Mouse (Mus musculus) bone marrow macrophage, adult 2 months (primary cell): ENCODE measurements at regions not wholly inside any gene's neighbourhood (a gene's known extent, or its start where the extent isn't known, plus 50 kb on each side); places are given as distances from the start of the nearest gene placed in this dataset.

Experiments
- H3K27ac ChIP-seq: 2 replicates; pipeline ENCODE4 v1.5.1; 2012; ENCODE audit warnings: low read depth, low read length; ENCODE audit not compliant: insufficient read depth
- H3K4me1 ChIP-seq: 2 replicates; pipeline ENCODE4 v1.6.1; 2012; ENCODE audit warnings: low read length; ENCODE audit not compliant: control insufficient read depth, insufficient read depth
- H3K4me3 ChIP-seq: 2 replicates; pipeline ENCODE4 v1.5.1; 2012; ENCODE audit warnings: mild to moderate bottlenecking, low read length, moderate library complexity; ENCODE audit not compliant: insufficient read depth
- CTCF ChIP-seq: IDR thresholded peaks from 2 replicates; pipeline ENCODE4 v1.5.1; 2012; ENCODE audit warnings: low read depth, mild to moderate bottlenecking, low read length, moderate library complexity
- POLR2A ChIP-seq: IDR thresholded peaks from 2 replicates; pipeline ENCODE4 v1.6.1; 2012; ENCODE audit warnings: mild to moderate bottlenecking, low read depth, low read length, borderline replicate concordance

GRCm38 (mm10) chr5:35183418-35183817, 77.9 kb upstream of the Lrpap1 start:
- TF ChIP-seq POLR2A: no peak
- TF ChIP-seq CTCF: no peak
- Histone ChIP-seq H3K27ac (no peak overlapping the region), H3K4me1 (peaks cover 5% of the 10 kb centered on the region; the same call in 1 of the 2 replicates), H3K4me3 (no peak overlapping the region)

DNA sequence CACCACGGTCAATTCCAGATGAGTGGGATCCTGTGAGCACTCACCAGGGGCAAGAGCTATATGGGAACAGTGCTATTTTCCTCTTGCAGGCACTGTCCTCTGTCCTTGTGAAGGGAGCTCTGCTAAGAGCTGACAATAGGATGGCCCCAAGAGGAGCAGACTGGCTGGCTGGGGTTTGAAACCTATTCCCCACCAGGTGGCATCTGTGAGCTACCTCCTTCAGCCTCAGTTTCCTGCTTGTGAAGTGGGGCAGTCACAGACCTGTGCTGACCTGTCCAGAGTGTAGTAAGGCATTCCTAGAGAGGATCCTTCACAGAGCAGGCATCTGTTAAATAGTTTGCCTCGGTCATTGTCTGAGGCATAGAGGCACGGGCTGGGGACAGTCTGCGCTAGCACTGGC, 71.8 kb upstream of the Lrpap1 start:
- peaks cover 5% of the 10 kb centered on the region; the same call in 1 of the 2 replicates for H3K4me1 ChIP-seq
- H3K27ac ChIP-seq: no peak overlapping the region
- no peak overlapping the region for H3K4me3 ChIP-seq
- TF ChIP-seq CTCF (peak; percentile 75), POLR2A (no peak)

- TF ChIP-seq CTCF: no peak
- no peak for TF ChIP-seq POLR2A
- Histone ChIP-seq H3K4me1 (peaks cover 5% of the 10 kb centered on the region; the same call in 1 of the 2 replicates), H3K4me3 (no peak overlapping the region), H3K27ac (no peak overlapping the region)
Observed at GRCm38 (mm10) chr5:35176112-35176848, 70.7 kb upstream of the Lrpap1 start.

DNA sequence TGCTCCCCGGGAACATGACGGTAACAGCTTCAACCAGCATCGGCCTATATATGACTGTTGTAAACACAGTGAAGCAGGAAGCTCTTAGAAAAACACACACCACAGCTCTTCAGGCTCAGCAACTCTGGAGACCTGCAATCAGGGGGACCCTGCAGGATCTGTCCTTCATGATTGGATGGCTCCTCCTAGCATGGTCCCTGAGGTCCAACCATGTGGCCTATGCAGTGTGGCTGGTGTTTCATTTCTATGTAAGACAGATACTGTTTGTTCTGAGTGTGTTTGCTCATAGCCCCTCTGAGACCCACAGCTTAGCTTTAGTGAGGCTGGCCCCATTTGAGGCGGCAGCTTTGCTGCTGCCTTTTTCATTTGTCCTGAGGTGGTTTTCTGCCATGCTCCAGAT, 68.8 kb upstream of the Lrpap1 start:
- no peak overlapping the region for H3K27ac ChIP-seq
- no peak overlapping the region for H3K4me3 ChIP-seq
- TF ChIP-seq POLR2A: no peak
- TF ChIP-seq CTCF: no peak

DNA sequence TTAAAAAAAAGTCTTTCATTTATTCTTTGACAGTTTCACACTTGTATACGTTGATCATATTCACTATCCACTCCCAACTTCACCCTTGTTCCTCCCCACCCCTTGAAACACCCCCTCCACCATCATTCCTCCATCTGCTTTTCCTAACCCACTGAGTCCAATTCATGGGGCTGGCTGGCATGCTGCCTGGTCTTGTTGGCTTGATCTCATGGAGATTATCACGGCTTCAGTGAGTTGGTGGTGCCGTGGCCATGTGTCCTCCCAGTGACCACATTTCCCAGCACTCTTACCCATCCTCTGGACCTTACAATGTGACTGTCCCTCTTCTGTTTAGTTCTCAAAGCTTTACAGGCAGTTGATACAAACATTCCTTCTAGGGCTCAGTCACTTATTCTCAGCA, 65.8 kb upstream of the Lrpap1 start:
- TF ChIP-seq POLR2A: no peak
- no peak for TF ChIP-seq CTCF
- Histone ChIP-seq H3K4me3 (no peak overlapping the region), H3K27ac (no peak overlapping the region), H3K4me1 (peaks cover 17% of the 10 kb centered on the region)

More for the DNA sequence above, 68.8 kb upstream of the Lrpap1 start:
- peaks cover 10% of the 10 kb centered on the region for H3K4me1 ChIP-seq

GRCm38 (mm10) chr5:35170369-35171130, 65.0 kb upstream of the Lrpap1 start:
- Histone ChIP-seq H3K4me1 (peaks cover 24% of the 10 kb centered on the region), H3K4me3 (no peak overlapping the region), H3K27ac (no peak overlapping the region)
- TF ChIP-seq POLR2A (no peak), CTCF (no peak)

GRCm38 (mm10) chr5:35169614-35170293, 64.2 kb upstream of the Lrpap1 start:
- no peak for TF ChIP-seq CTCF
- no peak for TF ChIP-seq POLR2A
- Histone ChIP-seq H3K4me3 (no peak overlapping the region), H3K27ac (peak overlapping the region; percentile 78), H3K4me1 (peaks cover 32% of the 10 kb centered on the region)

DNA sequence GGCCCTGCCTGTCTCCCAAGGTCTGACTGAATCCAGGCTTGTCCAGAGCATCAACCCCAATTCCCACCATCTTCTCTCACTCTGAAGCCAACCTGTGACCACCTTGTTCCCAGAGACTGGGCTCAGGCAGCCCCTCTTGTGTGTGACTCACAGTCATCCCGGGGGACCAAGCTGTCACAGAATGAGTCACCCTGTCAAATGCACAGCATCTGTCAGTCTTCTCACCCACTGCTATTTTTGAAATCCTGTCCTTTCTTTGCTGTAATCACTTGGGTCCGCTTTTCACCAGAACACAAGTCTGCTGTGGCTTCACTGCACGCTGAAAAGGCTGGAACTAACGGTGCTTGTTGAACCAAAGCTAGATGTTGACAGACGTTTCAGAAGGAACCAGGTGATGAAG, 63.3 kb upstream of the Lrpap1 start:
- TF ChIP-seq CTCF: no peak
- no peak for TF ChIP-seq POLR2A
- H3K4me3 ChIP-seq: no peak overlapping the region
- peaks cover 37% of the 10 kb centered on the region for H3K4me1 ChIP-seq
- peak overlapping the region; percentile 78 for H3K27ac ChIP-seq

- H3K4me1 ChIP-seq: peaks cover 41% of the 10 kb centered on the region
- no peak overlapping the region for H3K4me3 ChIP-seq
- no peak for TF ChIP-seq CTCF
- no peak for TF ChIP-seq POLR2A
- peak overlapping the region; percentile 78 for H3K27ac ChIP-seq
Observed at GRCm38 (mm10) chr5:35168369-35168768, 62.8 kb upstream of the Lrpap1 start.
